Mouse (Mus musculus) forebrain, embryonic 15.5 days (tissue): ENCODE data around the gene Pcmt1. TPM values are rescaled to one million over a fixed set of nuclear protein-coding genes. Genes with fewer than 3 reads are reported as not detected.

Experiments
- ATAC-seq: fragments of 200-750 bp; cut with Nextera tagmentation; replicated peaks from 2 replicates; pipeline ENCODE4 v1.8.0; 2017; ENCODE audit warnings: mild to moderate bottlenecking, moderate TSS enrichment, moderate library complexity
- H3K27ac ChIP-seq: fragments of 300-500 bp; sonication (generic); replicated peaks from 2 replicates; pipeline ENCODE4 v1.5.1; 2015; ENCODE audit warnings: mild to moderate bottlenecking, inconsistent platforms
- H3K27me3 ChIP-seq: fragments of 300-500 bp; sonication (generic); 2 replicates; pipeline ENCODE4 v1.6.1; 2015; ENCODE audit warnings: inconsistent platforms
- H3K36me3 ChIP-seq: fragments of 300-500 bp; sonication (generic); 2 replicates; pipeline ENCODE4 v1.6.1; 2015; ENCODE audit warnings: mild to moderate bottlenecking, inconsistent platforms
- H3K4me1 ChIP-seq: fragments of 300-500 bp; sonication (generic); 2 replicates; pipeline ENCODE4 v1.6.1; 2015; ENCODE audit warnings: inconsistent platforms
- H3K4me2 ChIP-seq: fragments of 300-500 bp; sonication (generic); replicated peaks from 2 replicates; pipeline ENCODE4 v1.6.1; 2015; ENCODE audit warnings: mild to moderate bottlenecking, inconsistent platforms
- H3K4me3 ChIP-seq: fragments of 300-500 bp; sonication (generic); 2 replicates; pipeline ENCODE4 v1.5.1; 2015; ENCODE audit warnings: mild to moderate bottlenecking, inconsistent platforms
- H3K9ac ChIP-seq: fragments of 300-500 bp; sonication (generic); replicated peaks from 2 replicates; pipeline ENCODE4 v1.6.1; 2015; ENCODE audit warnings: mild to moderate bottlenecking, inconsistent platforms
- H3K9me3 ChIP-seq: fragments of 300-500 bp; sonication (generic); 2 replicates; pipeline ENCODE4 v1.6.1; 2016; ENCODE audit warnings: inconsistent platforms
- WGBS: fragments of 180-500 bp; shearing (Covaris S2); methylation state at CpG from one replicate; pipeline ENCODE4 v1.1.7; 2015; ENCODE audit warnings: mixed read lengths; 5-methylcytosine and 5-hydroxymethylcytosine counted together
- polyA plus RNA-seq: library from polyadenylated mRNA; unstranded; fragments of >200 nt; fragmentation: Nextera tagmentation; extraction: Ambion mirVana; gene quantifications from 2 replicates; pipeline ENCODE4 v1.2.1, GENCODE M21; 2015

Gene Pcmt1
- 163 and 164 TPM in 2 replicates for polyA plus RNA-seq

DNA sequence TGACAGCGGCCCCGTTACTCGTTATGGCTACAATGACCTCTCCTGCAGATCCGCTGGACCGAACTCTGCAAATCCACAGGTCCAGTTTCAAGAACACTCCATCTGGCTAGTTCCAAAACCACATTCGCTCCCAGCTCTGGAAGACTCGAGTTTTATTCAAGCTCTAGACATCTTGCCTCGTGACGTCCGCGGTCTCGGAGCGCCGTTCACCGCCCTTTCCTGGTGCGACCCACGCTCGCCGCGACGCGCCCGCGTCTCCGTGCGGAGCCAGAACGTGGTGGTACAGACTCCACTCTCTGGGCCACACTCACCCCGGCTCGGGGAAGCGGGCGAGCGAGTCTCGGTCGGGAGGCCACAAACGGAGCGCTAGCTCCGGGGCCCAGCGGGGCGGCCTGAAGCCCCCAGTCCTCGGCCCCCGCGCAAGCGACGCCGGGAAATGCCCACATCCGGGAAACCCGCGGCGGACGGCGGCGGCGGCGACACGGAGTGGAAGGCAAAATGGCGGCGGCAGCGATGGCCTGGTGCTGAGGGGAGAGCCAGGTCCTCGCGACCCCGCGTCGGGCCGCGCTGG, at the start of gene Pcmt1, which contains the start of gene Lats1:
Gene Pcmt1, minus strand, starts transcription at position 406 of the 571 bp plus-strand sequence.
Gene Lats1, plus strand, starts transcription at position 484 of the 571 bp plus-strand sequence.
- H3K4me1 ChIP-seq, result peaks cover 54% of the 10 kb centered on the region
- under 1% methylated on average over 65 of the region's 65 CpGs for whole genome bisulfite sequencing
- no peaks in the 10 kb centered on the region for H3K9me3 ChIP-seq
- H3K4me2 ChIP-seq, result peak within 1 kb of the TSS; percentile 73
- H3K9ac ChIP-seq, result peak within 1 kb of the TSS; percentile 98
- peak within 1 kb of the TSS; percentile 91 for H3K27ac ChIP-seq
- H3K36me3 ChIP-seq, result peaks cover 32% of the 10 kb centered on the region
- H3K4me3 ChIP-seq, result peak within 1 kb of the TSS; percentile 100
- H3K27me3 ChIP-seq, result no peaks in the 10 kb centered on the region
- ATAC-seq, result peak; percentile 93

DNA sequence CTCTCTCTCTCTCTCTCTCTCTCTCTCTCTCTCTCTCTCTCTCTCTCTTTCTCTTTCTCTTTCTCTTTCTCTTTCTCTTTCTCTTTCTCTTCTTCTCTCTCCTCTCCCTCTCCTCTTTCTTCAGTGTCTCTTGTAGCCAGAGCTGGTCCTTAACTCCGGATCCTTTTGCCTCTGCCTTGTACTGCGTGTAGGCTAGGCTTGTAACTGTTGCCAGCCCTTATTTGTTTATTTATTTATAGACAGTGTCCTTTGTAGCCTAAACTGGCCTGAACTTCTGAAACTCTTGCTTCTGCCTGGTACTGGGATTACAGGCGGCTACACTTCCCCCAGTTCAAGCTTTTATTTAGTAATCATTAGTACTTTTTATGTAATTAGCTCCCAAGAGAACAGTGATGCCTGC, 46.1 kb upstream of the Pcmt1 start:
- Histone ChIP-seq H3K9ac (no peak overlapping the region), H3K9me3 (no peaks in the 10 kb centered on the region), H3K4me1 (peaks cover 21% of the 10 kb centered on the region), H3K27me3 (no peaks in the 10 kb centered on the region), H3K4me3 (peak overlapping the region; percentile 23), H3K4me2 (peak overlapping the region; percentile 63), H3K36me3 (no peaks in the 10 kb centered on the region), H3K27ac (no peak overlapping the region)
- ATAC-seq, result no peak
- WGBS, result 22% methylated on average over 3 of the region's 3 CpGs

DNA sequence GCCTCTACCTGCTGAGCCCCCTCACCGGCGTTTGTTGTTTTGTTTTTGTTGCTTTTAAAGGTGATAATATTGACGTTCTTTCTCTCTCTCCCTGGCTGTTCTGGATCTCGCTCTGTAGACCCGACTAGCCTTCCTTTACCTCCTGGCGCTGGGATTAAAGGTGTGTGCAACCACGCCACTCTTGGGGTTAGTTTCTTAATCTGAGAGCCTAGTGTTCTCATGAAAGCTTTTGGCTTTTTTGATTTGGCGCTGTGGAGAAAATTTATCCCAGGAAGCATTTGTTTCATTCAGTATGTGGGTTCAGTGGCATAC, 45.5 kb upstream of the Pcmt1 start:
- Histone ChIP-seq H3K9me3 (no peaks in the 10 kb centered on the region), H3K36me3 (no peaks in the 10 kb centered on the region), H3K4me3 (peak overlapping the region; percentile 82), H3K27ac (0 out of 2 replicates have a peak overlapping the region, but pooled peaks have one; percentile 75), H3K4me2 (peak overlapping the region; percentile 63), H3K27me3 (no peaks in the 10 kb centered on the region), H3K4me1 (peaks cover 18% of the 10 kb centered on the region), H3K9ac (peak overlapping the region; percentile 79)
- ATAC-seq, result no peak
- WGBS, result 0% methylated on average over 8 of the region's 8 CpGs

DNA sequence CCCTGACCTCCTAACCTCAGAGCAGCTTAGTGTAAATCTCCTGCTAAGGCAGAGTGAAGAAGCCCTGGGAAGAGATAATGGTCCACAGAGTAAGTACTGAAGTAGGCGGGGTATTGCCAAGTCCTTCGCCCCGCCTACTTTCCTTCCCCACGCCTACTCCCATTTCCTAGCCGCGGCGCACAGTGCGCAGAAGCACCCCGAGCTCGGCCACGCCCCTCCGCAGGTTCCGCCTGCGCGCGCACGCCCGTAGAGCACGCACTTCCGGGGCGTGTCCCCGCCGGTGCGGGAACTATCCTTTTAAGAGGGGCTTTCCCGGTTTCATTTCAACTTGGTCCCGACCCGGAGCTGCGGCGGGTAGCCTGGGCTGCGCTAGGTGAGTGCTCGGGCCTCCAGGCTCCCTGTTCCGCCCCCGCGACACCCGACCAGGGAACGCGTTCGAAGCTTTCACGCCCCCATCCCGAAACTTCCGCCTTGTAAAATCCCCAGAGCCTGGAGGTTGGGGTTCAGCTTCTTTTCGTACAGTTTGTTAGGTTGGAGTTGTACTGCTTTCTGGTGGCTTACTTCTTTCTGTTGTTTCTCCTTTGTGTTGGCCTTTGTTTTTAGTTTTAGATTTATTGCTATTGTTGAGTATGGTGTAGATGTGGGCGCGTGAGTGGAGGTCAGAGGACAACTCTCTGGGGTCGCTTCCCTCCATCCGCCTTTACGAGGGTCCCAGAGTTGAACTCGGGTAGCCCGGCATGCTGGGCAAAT, 45.0 kb upstream of the Pcmt1 start, which contains the start of gene Katna1:
Gene Katna1, plus strand, starts transcription at position 250 of the 750 bp plus-strand sequence.
- no peaks in the 10 kb centered on the region for H3K36me3 ChIP-seq
- H3K27me3 ChIP-seq, result no peaks in the 10 kb centered on the region
- peak within 1 kb of the TSS; percentile 82 for H3K4me3 ChIP-seq
- H3K9me3 ChIP-seq, result no peaks in the 10 kb centered on the region
- peak; percentile 98 for ATAC-seq
- peak within 1 kb of the TSS; percentile 63 for H3K4me2 ChIP-seq
- H3K9ac ChIP-seq, result peak within 1 kb of the TSS; percentile 79
- under 1% methylated on average over 49 of the region's 49 CpGs for WGBS
- peak within 1 kb of the TSS; percentile 75 for H3K27ac ChIP-seq
- peaks cover 17% of the 10 kb centered on the region for H3K4me1 ChIP-seq

DNA sequence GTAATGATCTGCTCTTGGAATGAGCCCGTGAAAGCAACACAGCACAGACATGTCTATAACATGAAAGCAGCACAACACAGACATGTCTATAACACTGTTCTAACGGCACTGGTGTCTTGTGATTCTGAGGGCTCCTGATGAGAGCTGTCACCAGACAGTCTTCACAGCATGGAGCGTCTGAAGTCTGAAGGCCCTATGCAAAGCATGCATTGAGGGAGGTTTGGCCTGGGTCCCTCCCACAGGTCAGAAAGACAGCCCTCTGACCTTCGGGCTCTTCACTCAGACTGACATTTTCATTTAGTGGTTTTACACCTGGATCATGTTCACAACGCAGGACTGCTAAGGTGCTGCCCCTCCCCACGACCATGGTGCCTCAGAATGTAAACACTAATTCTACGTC, 34.1 kb upstream of the Pcmt1 start:
- no peak overlapping the region for H3K4me2 ChIP-seq
- H3K4me1 ChIP-seq, result no peaks in the 10 kb centered on the region
- H3K9ac ChIP-seq, result no peak overlapping the region
- peaks cover 44% of the 10 kb centered on the region for H3K36me3 ChIP-seq
- no peaks in the 10 kb centered on the region for H3K27me3 ChIP-seq
- 0 out of 2 replicates have a peak, but pooled peaks have one; percentile 8 for ATAC-seq
- no peak overlapping the region for H3K4me3 ChIP-seq
- WGBS, result 81% methylated on average over 7 of the region's 7 CpGs
- no peaks in the 10 kb centered on the region for H3K9me3 ChIP-seq
- H3K27ac ChIP-seq, result no peak overlapping the region

DNA sequence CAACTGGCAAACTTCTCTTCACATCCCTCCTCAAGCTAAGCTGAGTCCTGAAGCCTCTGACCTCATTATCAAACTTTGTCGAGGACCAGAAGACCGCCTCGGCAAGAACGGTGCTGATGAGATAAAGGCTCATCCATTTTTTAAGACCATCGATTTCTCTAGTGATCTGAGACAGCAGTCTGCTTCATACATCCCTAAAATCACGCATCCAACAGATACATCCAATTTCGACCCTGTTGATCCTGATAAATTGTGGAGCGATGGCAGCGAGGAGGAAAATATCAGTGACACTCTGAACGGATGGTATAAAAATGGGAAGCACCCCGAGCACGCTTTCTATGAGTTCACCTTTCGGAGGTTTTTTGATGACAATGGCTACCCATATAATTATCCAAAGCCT, 31.6 kb upstream of the Pcmt1 start:
- WGBS, result 94% methylated on average over 13 of the region's 13 CpGs
- H3K36me3 ChIP-seq, result peaks cover 54% of the 10 kb centered on the region
- ATAC-seq, result no peak

DNA sequence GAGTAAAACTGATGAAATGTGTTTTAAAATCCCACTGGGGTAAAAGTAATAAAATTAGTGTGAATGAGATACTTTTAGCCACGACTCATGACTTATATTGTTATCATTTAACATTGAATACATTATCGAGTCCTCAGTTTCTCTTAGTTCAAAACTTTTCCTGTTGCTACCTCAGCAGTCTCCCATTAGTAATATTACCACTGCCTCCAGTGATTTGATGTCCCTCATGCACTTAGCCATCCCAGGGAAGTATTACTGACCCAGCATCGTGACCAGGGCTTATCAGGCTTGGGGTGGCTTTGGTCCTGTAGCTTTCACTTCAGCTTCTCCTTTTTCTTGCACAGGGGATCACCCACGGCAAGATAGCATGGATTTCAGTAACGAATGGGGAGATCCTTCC, 29.2 kb upstream of the Pcmt1 start:
- Histone ChIP-seq H3K4me3 (no peak overlapping the region), H3K27ac (no peak overlapping the region), H3K27me3 (no peaks in the 10 kb centered on the region), H3K4me2 (no peak overlapping the region), H3K9ac (no peak overlapping the region), H3K36me3 (peaks cover 64% of the 10 kb centered on the region), H3K9me3 (no peaks in the 10 kb centered on the region), H3K4me1 (no peaks in the 10 kb centered on the region)
- no peak for ATAC-seq
- WGBS, result 91% methylated on average over 5 of the region's 5 CpGs

More for the DNA sequence above, 31.6 kb upstream of the Pcmt1 start:
- Histone ChIP-seq H3K4me2 (no peak overlapping the region), H3K27me3 (no peaks in the 10 kb centered on the region), H3K9ac (no peak overlapping the region), H3K4me1 (no peaks in the 10 kb centered on the region), H3K27ac (no peak overlapping the region), H3K4me3 (no peak overlapping the region), H3K9me3 (no peaks in the 10 kb centered on the region)

DNA sequence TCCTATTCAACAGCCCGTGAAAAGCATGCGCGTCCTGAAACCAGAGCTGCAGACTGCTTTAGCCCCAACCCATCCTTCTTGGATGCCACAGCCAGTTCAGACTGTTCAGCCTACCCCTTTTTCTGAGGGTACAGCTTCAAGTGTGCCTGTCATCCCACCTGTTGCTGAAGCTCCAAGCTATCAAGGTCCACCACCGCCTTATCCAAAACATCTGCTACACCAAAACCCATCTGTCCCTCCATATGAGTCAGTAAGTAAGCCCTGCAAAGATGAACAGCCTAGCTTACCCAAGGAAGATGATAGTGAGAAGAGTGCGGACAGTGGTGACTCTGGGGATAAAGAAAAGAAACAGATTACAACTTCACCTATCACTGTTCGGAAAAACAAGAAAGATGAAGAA, 21.6 kb upstream of the Pcmt1 start:
- Histone ChIP-seq H3K4me1 (no peaks in the 10 kb centered on the region), H3K27me3 (no peaks in the 10 kb centered on the region), H3K36me3 (peaks cover 82% of the 10 kb centered on the region), H3K9ac (no peak overlapping the region), H3K4me3 (no peak overlapping the region), H3K27ac (no peak overlapping the region), H3K4me2 (no peak overlapping the region), H3K9me3 (no peaks in the 10 kb centered on the region)
- WGBS, result 94% methylated on average over 6 of the region's 6 CpGs
- no peak for ATAC-seq

DNA sequence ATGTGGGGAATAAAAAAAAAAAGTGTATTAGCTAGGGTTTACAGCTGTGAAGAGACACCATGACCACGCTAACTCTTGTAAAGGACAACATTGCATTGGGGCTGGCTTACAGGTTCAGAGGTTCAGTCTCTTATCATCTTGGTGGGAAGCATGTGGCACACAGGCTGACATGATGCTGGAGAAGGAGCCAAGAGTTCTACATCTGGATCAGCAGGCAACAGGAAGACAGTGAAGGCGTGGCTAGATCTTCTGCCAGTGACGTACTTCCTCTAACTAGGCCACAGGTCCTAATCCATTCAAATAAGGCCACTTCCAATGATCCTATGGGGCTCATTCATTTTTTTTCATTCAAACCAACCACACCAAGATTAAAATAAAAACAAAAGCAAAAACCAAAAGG, 19.2 kb upstream of the Pcmt1 start:
- H3K27me3 ChIP-seq, result no peaks in the 10 kb centered on the region
- peaks cover 85% of the 10 kb centered on the region for H3K36me3 ChIP-seq
- no peaks in the 10 kb centered on the region for H3K9me3 ChIP-seq
- H3K4me3 ChIP-seq, result no peak overlapping the region
- H3K27ac ChIP-seq, result no peak overlapping the region
- ATAC-seq, result no peak
- H3K4me2 ChIP-seq, result no peak overlapping the region
- H3K9ac ChIP-seq, result no peak overlapping the region
- H3K4me1 ChIP-seq, result no peaks in the 10 kb centered on the region
- 88% methylated on average over 3 of the region's 3 CpGs for WGBS

DNA sequence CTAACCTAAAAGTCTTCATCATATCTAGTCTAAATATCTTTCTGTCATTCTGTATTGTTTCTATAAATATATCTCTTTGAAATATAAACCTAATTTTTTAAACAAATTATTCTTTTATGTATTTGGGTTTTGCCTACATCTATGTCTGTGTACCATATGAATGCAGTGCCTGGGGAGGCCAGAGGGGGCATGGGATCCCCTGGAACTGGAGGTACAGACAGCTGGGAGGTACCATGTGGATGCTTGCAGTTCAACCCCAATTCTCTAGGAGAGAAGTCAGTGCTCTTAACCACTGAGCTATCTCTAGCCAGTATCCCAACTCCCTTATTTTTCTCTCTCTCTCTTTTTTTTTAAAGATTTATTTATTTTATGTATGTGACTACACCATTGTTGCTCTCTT, 14.3 kb upstream of the Pcmt1 start:
- Histone ChIP-seq H3K36me3 (peaks cover 76% of the 10 kb centered on the region), H3K4me1 (no peaks in the 10 kb centered on the region), H3K27me3 (no peaks in the 10 kb centered on the region), H3K27ac (no peak overlapping the region), H3K4me2 (no peak overlapping the region), H3K4me3 (no peak overlapping the region), H3K9ac (no peak overlapping the region), H3K9me3 (no peaks in the 10 kb centered on the region)
- ATAC-seq, result no peak

DNA sequence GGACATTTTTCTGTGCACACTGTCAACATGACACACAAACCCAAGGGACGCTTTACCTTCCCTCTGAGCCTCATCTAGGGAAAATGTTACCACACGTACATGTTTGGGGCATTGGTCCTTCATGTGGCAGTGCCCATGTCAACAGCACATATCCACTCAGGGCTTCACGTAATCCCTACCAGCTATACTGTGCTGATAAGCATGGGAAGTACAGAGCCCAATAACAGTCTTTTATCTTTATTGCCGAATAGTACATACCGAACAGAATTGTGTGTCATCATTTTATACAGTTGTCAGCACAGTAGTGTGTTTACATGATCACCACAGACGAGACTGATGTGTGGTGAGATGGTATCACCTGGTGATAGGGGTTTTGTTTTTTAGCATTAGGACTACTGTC, 6.0 kb upstream of the Pcmt1 start:
- Histone ChIP-seq H3K27me3 (no peaks in the 10 kb centered on the region), H3K4me1 (peaks cover 27% of the 10 kb centered on the region), H3K9ac (no peak overlapping the region), H3K4me2 (no peak overlapping the region), H3K27ac (no peak overlapping the region), H3K4me3 (no peak overlapping the region), H3K9me3 (no peaks in the 10 kb centered on the region), H3K36me3 (peaks cover 6% of the 10 kb centered on the region)
- WGBS, result 95% methylated on average over 6 of the region's 6 CpGs
- ATAC-seq, result no peak

DNA sequence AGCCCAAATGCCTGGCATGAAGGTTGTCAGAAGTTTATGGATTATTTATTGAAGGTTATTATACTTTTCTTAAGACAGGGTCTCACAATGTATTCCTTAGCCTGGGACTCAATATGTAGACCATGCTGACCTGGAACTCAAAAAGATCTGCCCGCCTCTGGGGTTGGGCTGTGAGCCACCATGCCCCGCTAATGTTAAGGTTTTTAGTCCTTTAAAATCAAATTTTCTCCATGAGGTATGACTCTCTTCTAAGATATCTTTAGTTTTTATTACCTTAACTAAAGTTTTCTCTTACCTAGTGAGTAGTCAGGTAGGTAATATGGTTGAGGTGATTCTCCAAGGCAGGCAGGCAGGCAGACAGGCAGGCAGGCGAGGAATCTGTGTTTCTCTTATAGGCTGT, 1.3 kb upstream of the Pcmt1 start:
- H3K9ac ChIP-seq, result peak overlapping the region; percentile 98
- H3K4me3 ChIP-seq, result peak overlapping the region; percentile 100
- WGBS, result 55% methylated on average over 3 of the region's 3 CpGs
- no peaks in the 10 kb centered on the region for H3K9me3 ChIP-seq
- H3K4me1 ChIP-seq, result peaks cover 54% of the 10 kb centered on the region
- H3K27ac ChIP-seq, result no peak overlapping the region
- H3K27me3 ChIP-seq, result no peaks in the 10 kb centered on the region
- peak overlapping the region; percentile 73 for H3K4me2 ChIP-seq
- H3K36me3 ChIP-seq, result peaks cover 19% of the 10 kb centered on the region
- ATAC-seq, result no peak
